Mouse (Mus musculus) hindbrain, embryonic 15.5 days (tissue): ENCODE data around the gene Nat8. TPM values are rescaled to one million over a fixed set of nuclear protein-coding genes. Genes with fewer than 3 reads are reported as not detected.

ENCODE experiments used
- microRNA-seq: library from miRNA; unstranded; fragments of <30 nt; microRNA quantifications from one replicate; pipeline ENCODE4, GENCODE M21; 2016
- polyA plus RNA-seq: library from polyadenylated mRNA; unstranded; fragments of >200 nt; fragmentation: Nextera tagmentation; extraction: Ambion mirVana; gene quantifications from 2 replicates; pipeline ENCODE4 v1.2.1, GENCODE M21; 2015

The Nat8 gene
- polyA plus RNA-seq, 1 experiment from 2014 or later, result not detected

Small RNAs within 50 kb of the gene (microRNA-seq; reads per million reads assigned to microRNA genes)
- not detected for gene Mir6375

Other genes with a start within 250 kb of the Nat8 start
- 4.5 and 5.1 TPM in 2 replicates for gene Alms1, start 244.6 kb downstream of the Nat8 start, polyA plus RNA-seq
- not detected in 2 replicates for gene Nat8f7, start 118.9 kb downstream of the Nat8 start, polyA plus RNA-seq
- gene Nat8f3, start 66.3 kb downstream of the Nat8 start, polyA plus RNA-seq, result 0.33 and 0.34 TPM in 2 replicates
- gene Nat8f6, start 11.1 kb downstream of the Nat8 start, polyA plus RNA-seq, result not detected in 2 replicates
- 0.16 and 0.26 TPM in 2 replicates for gene Nat8f5, start 11.1 kb downstream of the Nat8 start, polyA plus RNA-seq
- not detected in 2 replicates for gene Nat8f2, start 37.1 kb upstream of the Nat8 start, polyA plus RNA-seq
- 6.2 and 6.6 TPM in 2 replicates for gene Nat8f4, start 72.8 kb upstream of the Nat8 start, polyA plus RNA-seq
- 47.7 and 50.5 TPM in 2 replicates for gene Tprkb, start 79.8 kb upstream of the Nat8 start, polyA plus RNA-seq
- gene Nat8f1, start 83.6 kb upstream of the Nat8 start, polyA plus RNA-seq, result 20.5 and 20.7 TPM in 2 replicates
- gene Dusp11, start 129.6 kb upstream of the Nat8 start, polyA plus RNA-seq, result 52.2 and 53.9 TPM in 2 replicates
- not detected in 2 replicates for gene Figla, start 184.1 kb upstream of the Nat8 start, polyA plus RNA-seq
- gene Add2, start 196.6 kb upstream of the Nat8 start, polyA plus RNA-seq, result 142 and 149 TPM in 2 replicates